Mouse (Mus musculus) left cerebral cortex, postnatal 25 days (tissue): Measurements from ENCODE around the gene Als2. TPM values are rescaled to one million over a fixed set of nuclear protein-coding genes. Genes with fewer than 3 reads are reported as not detected.

Experiments
- DNase-seq, 2 experiments: peaks; one replicate each; pipeline ENCODE4 v3.0.0; 2022; ENCODE audit warnings: low spot score in 2 of 2, mixed read lengths in 1 of 2
- intact Hi-C: fragments of 180-260 bp; cut with DNase I; formaldehyde crosslinking; loops from one replicate; pipeline ENCODE4 v1.15.1; 2025
- total RNA-seq, 2 experiments: library from RNA; stranded (reverse); gene quantifications; 2 replicates each; pipeline ENCODE4 v1.2.3; 2021

Gene Als2
- total RNA-seq, 2 experiments from 2014 or later = 37.7 to 38.4 TPM

- intact Hi-C loops = no loop called here
- no peak for DNase-seq
Observed at GRCm38 (mm10) chr1:59215446-59215845, 21.6 kb downstream of the Als2 start.

GRCm38 (mm10) chr1:59212951-59213350, 24.1 kb downstream of the Als2 start:
- intact Hi-C loops = no loop called here
- DNase-seq = no peak

- intact Hi-C loops = no loop called here
- no peak for DNase-seq
Observed at GRCm38 (mm10) chr1:59212076-59212779, 24.8 kb downstream of the Als2 start.

GRCm38 (mm10) chr1:59211651-59212050, 25.4 kb downstream of the Als2 start:
- intact Hi-C loops = no loop called here
- DNase-seq = no peak

- intact Hi-C loops = no loop called here
- DNase-seq = no peak
Observed at GRCm38 (mm10) chr1:59208331-59208730, 28.7 kb downstream of the Als2 start.

- no peak for DNase-seq
- intact Hi-C loops = no loop called here
Observed at GRCm38 (mm10) chr1:59204489-59204888, 32.5 kb downstream of the Als2 start.

GRCm38 (mm10) chr1:59202367-59202766, 34.7 kb downstream of the Als2 start:
- no peak for DNase-seq
- intact Hi-C loops = no loop called here

GRCm38 (mm10) chr1:59201561-59201960, 35.5 kb downstream of the Als2 start:
- intact Hi-C loops = no loop called here
- DNase-seq = no peak

- no peak for DNase-seq
- intact Hi-C loops = no loop called here
Observed at GRCm38 (mm10) chr1:59200960-59201359, 36.1 kb downstream of the Als2 start.

GRCm38 (mm10) chr1:59194979-59195378, 42.1 kb downstream of the Als2 start:
- DNase-seq = no peak
- intact Hi-C loops = no loop called here

GRCm38 (mm10) chr1:59187786-59188185, 49.2 kb downstream of the Als2 start:
- intact Hi-C loops = no loop called here
- DNase-seq = no peak

GRCm38 (mm10) chr1:59186317-59186716, 50.7 kb downstream of the Als2 start:
- intact Hi-C loops = no loop called here
- no peak for DNase-seq

- no peak for DNase-seq
- intact Hi-C loops = no loop called here
Observed at GRCm38 (mm10) chr1:59185410-59185809, 51.6 kb downstream of the Als2 start.

GRCm38 (mm10) chr1:59183045-59183444, 54.0 kb downstream of the Als2 start:
- intact Hi-C loops = no loop called here
- no peak for DNase-seq

GRCm38 (mm10) chr1:59182373-59182772, 54.7 kb downstream of the Als2 start:
- intact Hi-C loops = no loop called here
- DNase-seq = no peak

- intact Hi-C loops = no loop called here
Observed at GRCm38 (mm10) chr1:59180003-59180402, 57.0 kb downstream of the Als2 start.

GRCm38 (mm10) chr1:59178401-59178800, 58.6 kb downstream of the Als2 start:
- DNase-seq = no peak
- intact Hi-C loops = no loop called here

More at GRCm38 (mm10) chr1:59180003-59180402, 57.0 kb downstream of the Als2 start:
- DNase-seq = no peak

GRCm38 (mm10) chr1:59174514-59175373, 62.3 kb downstream of the Als2 start:
- no peak for DNase-seq
- intact Hi-C loops = loop anchor here (5.0 kb wide), 1 partner anchor 72 kb away; no protein-coding TSS in a partner anchor

- intact Hi-C loops = loop anchor here (5.0 kb wide), 1 partner anchor 71 kb away; no protein-coding TSS in a partner anchor
- DNase-seq = no peak
Observed at GRCm38 (mm10) chr1:59173023-59173422, 64.0 kb downstream of the Als2 start.

- no peak for DNase-seq
- intact Hi-C loops = loop anchor here (5.0 kb wide), 1 partner anchor 70 kb away; no protein-coding TSS in a partner anchor
Observed at GRCm38 (mm10) chr1:59171875-59172274, 65.2 kb downstream of the Als2 start.

GRCm38 (mm10) chr1:59170290-59170689, 66.7 kb downstream of the Als2 start:
- no peak for DNase-seq
- intact Hi-C loops = loop anchor here (5.0 kb wide), 1 partner anchor 68 kb away; no protein-coding TSS in a partner anchor
